Comparison of ENCODE assay signal across 10 mouse cellular contexts in the genomic region with DNA sequence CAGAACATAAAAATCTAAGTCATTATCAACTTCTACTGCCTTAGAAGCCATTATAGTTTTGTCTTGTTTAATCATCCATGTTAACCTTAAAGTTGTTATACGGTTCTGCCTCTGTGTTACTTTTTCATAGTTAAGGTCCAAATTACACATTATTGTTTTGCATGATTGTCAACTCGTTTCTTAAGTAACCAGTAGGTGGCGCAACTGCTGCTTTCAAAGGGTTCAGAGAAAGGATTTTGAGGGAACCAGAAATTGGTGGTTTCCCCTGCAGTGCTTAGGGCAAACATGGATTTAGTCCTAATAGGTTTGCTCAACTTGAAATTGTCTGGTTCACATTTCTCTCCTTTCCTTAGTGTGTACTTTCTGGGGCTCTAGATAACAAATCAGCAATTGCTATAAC.
DNase-seq lines count a peak whose midpoint lies in the region; ATAC-seq and TF ChIP-seq lines count a peak whose summit lies in the region.
"Had no signal": no experiment of that assay in that cellular context is flagged by ENCODE, and none has a peak within 500 bp of the region (broad histone marks: within the 10 kb centered on the region; RNA-seq: fewer than 3 reads in every experiment).

No protein-coding gene starts in this region.

- H3K27me3 ChIP-seq in forebrain, embryonic 11.5 days (ENCODE audit: control insufficient read depth, insufficient read depth, low read length) = no peaks in the 10 kb centered on the region; the same call in 1 of the 2 replicates
- H3K27me3 ChIP-seq in forebrain, embryonic 10.5 days (ENCODE audit: poor library complexity, severe bottlenecking) = peaks cover 39% of the 10 kb centered on the region
- no peaks in the 10 kb centered on the region for H3K27me3 ChIP-seq in Patski
- H3K27me3 ChIP-seq in limb, embryonic 14.5 days (ENCODE audit: control insufficient read depth, insufficient read depth, low read length) = no peaks in the 10 kb centered on the region

- peak; percentile 48 for DNase-seq in forebrain, embryonic 11.5 days (ENCODE audit: low spot score)
- no peak for DNase-seq in forebrain, embryonic 10.5 days (ENCODE audit: extremely low spot score, low spot score)
- DNase-seq in left cerebral cortex, postnatal 14 days (ENCODE audit: low spot score in 2 of 2) = peak; percentile 4
- no peak for DNase-seq in left cerebral cortex, postnatal 10 days (ENCODE audit: extremely low spot score in 1 of 2, low spot score in 2 of 2)
- no peak for DNase-seq in Patski (ENCODE audit: low read depth, low spot score)
- peak; percentile 5 for DNase-seq in limb, embryonic 14.5 days (ENCODE audit: low spot score)
- DNase-seq in urinary bladder, adult 18-20 months (ENCODE audit: low spot score in 2 of 2) = no peak
- no peak for DNase-seq in ovary, postnatal 14 days (ENCODE audit: low spot score)

- TF ChIP-seq POLR2A in limb, embryonic 14.5 days (IDR thresholded peaks at IDR 0.05; ENCODE audit: borderline replicate concordance, extremely low read depth, insufficient read depth, insufficient read length) = no peak

- no peak overlapping the region for H3K9ac ChIP-seq in forebrain, embryonic 11.5 days (ENCODE audit: low read length)
- no peak overlapping the region for H3K9ac ChIP-seq in limb, embryonic 14.5 days (ENCODE audit: low read depth, low read length, severe bottlenecking)
- H3K9ac ChIP-seq: embryonic facial prominence, embryonic 13.5 days; hindbrain, embryonic 13.5 days had no signal

- intact Hi-C loops in left cerebral cortex, postnatal 14 days (cut with DNase I) = loop anchor here (10.0 kb wide), 1 partner anchor 505 kb away; no protein-coding TSS in a partner anchor
- intact Hi-C loops in left cerebral cortex, postnatal 10 days (cut with DNase I) = no loop called here

- 27% methylated on average over 3 of the region's 3 CpGs for WGBS in forebrain, embryonic 11.5 days
- 29% methylated on average over 3 of the region's 3 CpGs for WGBS in forebrain, embryonic 10.5 days
- WGBS in limb, embryonic 14.5 days = 29% methylated on average over 3 of the region's 3 CpGs

- no peaks in the 10 kb centered on the region for H3K9me3 ChIP-seq in forebrain, embryonic 11.5 days (ENCODE audit: control insufficient read depth, low read length)
- no peaks in the 10 kb centered on the region for H3K9me3 ChIP-seq in forebrain, embryonic 10.5 days
- H3K9me3 ChIP-seq in limb, embryonic 14.5 days (ENCODE audit: control insufficient read depth, low read length) = no peaks in the 10 kb centered on the region
- H3K9me3 ChIP-seq: embryonic facial prominence, embryonic 13.5 days; hindbrain, embryonic 13.5 days had no signal

- no peaks in the 10 kb centered on the region for H3K4me1 ChIP-seq in forebrain, embryonic 11.5 days (replicated peaks; ENCODE audit: control insufficient read depth, insufficient read depth, low read length)
- H3K4me1 ChIP-seq in forebrain, embryonic 10.5 days = no peaks in the 10 kb centered on the region
- no peaks in the 10 kb centered on the region for H3K4me1 ChIP-seq in limb, embryonic 14.5 days (ENCODE audit: control insufficient read depth, insufficient read depth, low read length)
- H3K4me1 ChIP-seq: embryonic facial prominence, embryonic 13.5 days; hindbrain, embryonic 13.5 days had no signal

- POLR2A ChIA-PET in Patski (lab: Charles Lee) = no interaction called here

- H3K4me2 ChIP-seq in forebrain, embryonic 11.5 days (ENCODE audit: low read depth, low read length, severe bottlenecking) = no peak overlapping the region
- no peak overlapping the region for H3K4me2 ChIP-seq in limb, embryonic 14.5 days (replicated peaks; ENCODE audit: low read depth, low read length, severe bottlenecking)
- H3K4me2 ChIP-seq: embryonic facial prominence, embryonic 13.5 days; hindbrain, embryonic 13.5 days had no signal

- CTCF ChIA-PET in Patski (lab: Charles Lee) = no interaction called here

- in situ Hi-C loops in Patski (cut with MboI; ENCODE audit: low pct_unique_long_range_greater_than_20kb) = no loop called here

- H3K4me3 ChIP-seq in forebrain, embryonic 11.5 days (ENCODE audit: low read depth, low read length) = no peak overlapping the region
- no peak overlapping the region for H3K4me3 ChIP-seq in forebrain, embryonic 10.5 days
- no peak overlapping the region for H3K4me3 ChIP-seq in limb, embryonic 14.5 days (replicated peaks; ENCODE audit: low read length)
- H3K4me3 ChIP-seq: embryonic facial prominence, embryonic 13.5 days; hindbrain, embryonic 13.5 days had no signal

- peak; percentile 58 for TF ChIP-seq CTCF in Patski (IDR thresholded peaks at IDR 0.05)

- no peak overlapping the region for H3K27ac ChIP-seq in forebrain, embryonic 11.5 days (ENCODE audit: low read depth, low read length)
- H3K27ac ChIP-seq in forebrain, embryonic 10.5 days = no peak overlapping the region
- H3K27ac ChIP-seq in limb, embryonic 14.5 days (replicated peaks; ENCODE audit: low read depth, low read length) = no peak overlapping the region
- H3K27ac ChIP-seq: embryonic facial prominence, embryonic 13.5 days; hindbrain, embryonic 13.5 days had no signal

- no peaks in the 10 kb centered on the region for H3K36me3 ChIP-seq in forebrain, embryonic 11.5 days (ENCODE audit: control insufficient read depth, insufficient read depth, low read length)
- no peaks in the 10 kb centered on the region for H3K36me3 ChIP-seq in forebrain, embryonic 10.5 days (replicated peaks)
- H3K36me3 ChIP-seq in limb, embryonic 14.5 days (ENCODE audit: control insufficient read depth, insufficient read depth, low read length) = no peaks in the 10 kb centered on the region
- H3K36me3 ChIP-seq: embryonic facial prominence, embryonic 13.5 days; hindbrain, embryonic 13.5 days had no signal

- no peak for ATAC-seq in forebrain, embryonic 11.5 days (replicated peaks; ENCODE audit: low FRiP score)
- ATAC-seq in Patski = no peak
- no peak for ATAC-seq in limb, embryonic 14.5 days (ENCODE audit: low FRiP score, low read depth)

Comparison
In these comparisons a context has a peak if more than half of its experiments do, and no peak if none do; other contexts are left out.
1. DNase-seq: peak in forebrain, embryonic 11.5 days (single experiment), left cerebral cortex, postnatal 14 days (2 of 2) and limb, embryonic 14.5 days (single experiment); none in forebrain, embryonic 10.5 days (single experiment), left cerebral cortex, postnatal 10 days (0 of 2), Patski (single experiment), urinary bladder, adult 18-20 months (0 of 2) and ovary, postnatal 14 days (single experiment).